Mouse (Mus musculus) R1 (cell line): ENCODE data around the gene Ntf5.
A peak's percentile ranks its signal among the peaks of the same experiment; 100 is the strongest.
"Not testable (repeated sequence)": the region's sequence is repeated elsewhere in the genome, so short reads cannot be mapped to it uniquely, and the experiment has no call there.

ENCODE experiments used
- DNase-seq: peaks from one replicate; pipeline ENCODE4 v3.0.0-alpha.2; 2018; ENCODE audit warnings: low read depth, low spot score

The Ntf5 gene

DNA sequence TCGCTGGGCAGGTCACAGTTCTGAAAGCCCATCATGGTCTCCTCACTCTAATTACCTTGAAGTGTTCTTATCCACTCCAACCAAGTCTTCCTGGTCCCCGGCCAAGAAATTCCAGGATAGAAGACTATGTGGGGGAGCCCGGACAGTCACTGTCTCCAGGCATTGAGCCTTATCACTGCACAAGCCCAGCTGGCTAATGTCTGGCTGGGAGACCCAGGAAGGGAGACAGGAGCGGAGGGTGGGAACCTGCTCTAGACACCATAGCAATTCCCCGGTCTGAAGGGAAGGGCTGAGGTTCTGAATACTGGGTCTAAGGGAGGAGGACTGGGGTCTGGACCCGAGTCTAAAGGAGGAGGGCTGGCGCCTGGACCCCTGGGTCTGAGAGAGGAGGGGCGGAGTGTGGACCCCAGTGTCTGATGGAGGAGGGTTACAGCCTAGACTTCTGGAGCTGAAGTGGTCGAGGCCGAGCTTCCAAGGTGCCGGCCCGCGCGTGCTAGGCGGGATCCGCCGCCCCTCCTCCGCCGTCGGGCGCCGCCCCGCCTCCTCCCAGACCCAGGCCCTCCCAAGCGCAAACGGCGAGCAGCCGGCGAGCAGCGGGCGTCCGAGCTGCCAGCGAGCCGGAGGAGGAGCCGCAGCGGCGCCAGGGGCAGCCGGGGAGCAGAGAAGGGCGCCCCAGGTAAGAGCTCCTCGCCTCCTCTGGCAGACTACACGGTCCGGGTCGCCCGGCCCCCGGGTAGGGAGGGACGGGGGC is at the start of gene Ntf5:
Gene Ntf5, plus strand, starts transcription at position 583 of the 751 bp plus-strand sequence.
- DNase-seq, result peak; percentile 69

DNA sequence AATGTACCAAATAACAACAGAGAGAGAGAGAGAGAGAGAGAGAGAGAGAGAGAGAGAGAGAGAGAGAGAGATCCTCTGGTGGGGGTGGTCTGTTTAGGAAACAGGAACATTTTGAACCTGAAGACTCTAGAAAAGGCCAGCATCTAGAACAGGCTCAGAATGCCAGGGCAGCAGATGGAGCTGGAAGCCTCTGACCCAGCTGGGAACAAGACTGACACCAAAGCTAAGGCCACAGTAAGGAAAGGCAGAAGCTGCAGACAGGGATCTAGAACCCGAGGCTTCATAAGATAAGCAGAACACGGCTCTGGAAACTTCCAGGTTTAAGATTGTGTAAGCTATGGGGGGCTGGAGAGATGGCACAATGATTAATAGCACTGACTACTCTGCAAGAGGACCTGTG is 49.5 kb upstream of the Ntf5 start:
- DNase-seq, result no peak

DNA sequence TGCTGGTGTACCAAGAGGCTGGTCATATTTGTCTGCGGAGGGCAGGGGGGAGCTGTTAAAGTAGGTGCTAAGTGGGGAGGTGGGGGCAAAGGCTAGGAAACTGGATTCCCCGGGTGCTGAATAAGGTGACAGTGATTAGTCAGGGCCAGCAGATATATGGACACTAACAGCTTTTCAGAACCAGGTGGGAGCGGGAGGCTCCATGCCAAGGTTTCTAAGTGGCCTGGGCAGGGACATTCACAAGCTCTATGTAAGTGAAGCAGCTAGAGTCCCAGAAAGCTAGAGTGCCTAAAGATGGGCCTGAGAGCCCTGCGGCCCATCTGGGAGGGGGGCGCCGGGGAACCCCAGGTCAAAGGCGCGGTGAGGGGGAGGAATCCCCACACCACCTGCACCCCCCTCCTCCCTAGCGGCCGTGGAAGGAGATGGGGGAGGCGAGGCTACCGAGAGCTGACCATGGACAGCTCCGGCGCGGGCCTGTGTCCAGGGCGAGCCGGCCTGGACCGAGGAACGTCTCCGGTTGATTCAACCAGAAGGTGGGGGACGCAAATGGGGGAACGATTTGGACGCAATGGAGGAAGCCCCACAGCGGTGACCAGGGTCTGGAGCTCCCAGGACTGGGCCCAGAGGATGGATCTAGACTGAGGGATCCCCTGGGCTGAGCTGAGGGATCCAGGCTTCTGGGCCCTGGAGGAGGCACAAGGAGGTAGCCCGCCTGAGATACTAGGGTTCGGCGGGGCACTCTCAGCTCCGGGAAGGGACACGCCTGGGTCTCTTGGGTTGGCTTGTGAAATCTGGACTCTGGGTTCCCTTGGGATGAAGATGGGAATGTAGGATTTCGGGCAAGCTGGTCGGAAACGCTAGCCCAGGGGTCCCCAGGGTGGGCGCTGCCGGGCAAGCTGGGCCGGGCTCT is 47.5 kb upstream of the Ntf5 start:
- DNase-seq, result peak; percentile 36

- no peak for DNase-seq
These were observed 46.9 kb upstream of the Ntf5 start, which contains the start of gene Ppfia3 for GRCm38 (mm10) chr7:45366652-45367019. Gene Ppfia3, minus strand, starts transcription at chr7:45367019.

GRCm38 (mm10) chr7:45367020-45367880 is 46.2 kb upstream of the Ntf5 start:
- DNase-seq, result peak; percentile 97

DNA sequence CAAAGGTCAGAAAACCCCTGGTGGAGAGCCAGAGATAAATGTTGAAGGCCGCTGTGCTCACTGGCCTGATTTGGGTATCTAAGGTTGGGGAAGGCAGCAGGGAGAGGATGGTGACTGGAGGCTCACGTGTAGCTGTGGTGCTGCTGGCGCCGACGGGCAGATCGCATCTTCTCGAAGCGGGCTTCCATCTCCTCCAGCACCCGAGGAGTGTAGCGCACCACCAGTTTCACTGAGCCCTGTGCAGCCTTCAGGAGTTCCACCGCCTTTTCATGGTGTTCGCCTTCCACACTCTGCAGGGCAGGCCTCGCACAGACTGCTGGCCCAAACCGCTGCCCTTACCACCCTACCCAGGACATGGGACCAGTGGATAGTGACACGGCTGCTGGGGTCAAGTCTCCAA is 45.3 kb upstream of the Ntf5 start:
- no peak for DNase-seq

DNA sequence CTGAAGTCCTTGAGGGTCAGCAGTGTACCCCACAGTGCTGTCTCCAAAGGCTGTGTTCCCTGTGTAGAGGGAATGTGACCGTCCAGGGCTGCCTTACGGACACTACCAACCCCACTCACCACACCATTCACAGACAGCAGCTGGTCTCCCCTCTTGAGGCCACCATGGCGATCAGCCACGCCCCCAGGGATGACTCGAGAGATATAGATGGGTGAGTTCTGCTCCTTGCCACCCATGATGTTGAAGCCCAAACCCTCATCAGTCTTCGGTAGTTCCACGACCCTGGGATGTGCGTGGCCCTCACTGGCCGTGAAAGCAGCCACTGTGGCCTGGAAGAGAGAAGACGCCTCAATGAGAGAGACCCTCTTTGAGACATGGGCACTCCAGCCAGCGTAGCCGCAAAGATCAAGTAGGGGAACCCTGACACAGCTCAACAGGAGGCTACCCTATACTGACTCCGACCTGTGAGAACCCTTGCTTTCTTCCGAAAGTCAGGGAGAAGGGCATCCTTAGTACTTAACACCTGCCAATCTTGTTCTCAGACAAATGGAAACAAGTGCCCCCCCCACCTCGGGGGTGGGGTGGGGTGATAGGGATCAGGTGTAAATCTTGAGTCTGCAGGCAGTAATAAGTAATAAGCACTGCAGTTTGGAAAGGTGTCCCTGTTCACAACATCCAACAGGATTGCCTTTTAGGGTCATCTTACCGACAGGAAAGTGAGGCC is 44.3 kb upstream of the Ntf5 start:
- DNase-seq, result no peak

- no peak for DNase-seq
These were observed 43.5 kb upstream of the Ntf5 start for GRCm38 (mm10) chr7:45369836-45370474.

GRCm38 (mm10) chr7:45370475-45371311 is 42.8 kb upstream of the Ntf5 start, which contains the start of gene Lin7b:
Gene Lin7b, minus strand, starts transcription at chr7:45370583.
- DNase-seq, result peak; percentile 96

DNA sequence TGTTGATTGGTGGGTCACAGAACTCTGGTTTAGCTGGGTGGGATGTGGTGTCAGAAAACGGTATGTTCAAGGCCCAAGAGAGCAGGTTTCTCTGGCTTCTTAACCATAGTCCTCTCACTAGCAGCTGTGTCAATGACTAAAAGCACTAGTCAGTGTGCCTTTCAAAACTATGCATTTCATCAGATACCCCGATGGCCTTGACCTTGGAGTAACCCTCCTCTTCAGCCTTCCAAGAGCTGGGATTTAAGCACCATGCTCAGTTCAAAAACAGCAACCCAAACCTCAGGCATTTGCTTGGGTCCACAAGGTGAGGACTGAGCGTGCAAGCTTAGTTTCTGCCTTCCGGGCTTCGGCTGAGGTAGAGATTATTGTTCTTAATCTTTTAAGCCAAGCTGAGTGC is 41.1 kb upstream of the Ntf5 start:
- DNase-seq, result peak; percentile 54

- DNase-seq, result peak; percentile 33
These were observed 38.9 kb upstream of the Ntf5 start for GRCm38 (mm10) chr7:45374620-45375019.

GRCm38 (mm10) chr7:45376057-45376456 is 37.4 kb upstream of the Ntf5 start:
- DNase-seq, result no peak

DNA sequence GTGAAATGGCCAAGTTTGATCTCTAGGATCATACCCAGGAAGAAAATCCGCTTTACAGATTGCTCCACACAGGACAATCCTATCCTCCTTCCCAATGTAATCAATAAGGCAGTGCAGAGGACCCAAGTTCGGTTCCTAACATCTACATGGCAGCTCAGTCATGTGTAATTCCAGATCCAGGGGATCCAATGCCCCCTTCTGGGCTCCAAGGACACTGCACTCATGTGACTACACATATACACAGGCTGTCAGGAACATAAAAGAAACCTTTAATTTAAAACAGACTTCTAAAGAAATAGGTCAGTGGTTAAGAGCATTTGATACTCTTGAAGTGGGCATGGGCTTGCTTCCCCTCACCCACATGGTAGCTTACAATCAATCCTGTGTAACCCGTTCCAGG is 27.4 kb upstream of the Ntf5 start:
- DNase-seq, result peak; percentile 66

GRCm38 (mm10) chr7:45395129-45395541 is 18.4 kb upstream of the Ntf5 start:
- DNase-seq, result peak; percentile 94

GRCm38 (mm10) chr7:45395578-45396336 is 17.7 kb upstream of the Ntf5 start, which contains the start of gene Snrnp70:
Gene Snrnp70, minus strand, starts transcription at chr7:45395742.
- peak; percentile 100 for DNase-seq

- DNase-seq, result not testable (repeated sequence)
These were observed 17.1 kb upstream of the Ntf5 start for GRCm38 (mm10) chr7:45396337-45396775.

- DNase-seq, result no peak
These were observed 16.7 kb upstream of the Ntf5 start for GRCm38 (mm10) chr7:45396787-45397186.

GRCm38 (mm10) chr7:45401521-45402085 is 11.9 kb upstream of the Ntf5 start:
- DNase-seq, result peak; percentile 73
